Mouse (Mus musculus): Measurements from ENCODE around the gene Cflar.

- no peak for TF ChIP-seq POLR2A (IDR thresholded peaks at IDR 0.05; ENCODE audit: borderline replicate concordance, low read depth, low read length)
- TF ChIP-seq CTCF (IDR thresholded peaks at IDR 0.05; ENCODE audit: low read depth, low read length), result no peak
Observed at GRCm38 (mm10) chr1:58710711-58711364, 470 bp upstream of the Cflar start.

All from bone marrow macrophage, adult 2 months (primary cell).